In genomic region chr4:33737337-33737736, GRCm38 (mm10) we compare ENCODE assay signal across 16 mouse cellular contexts.
"Had no signal": no experiment of that assay in that cellular context is flagged by ENCODE, and none has a peak within 500 bp of the region (broad histone marks: within the 10 kb centered on the region; RNA-seq: fewer than 3 reads in every experiment).

No protein-coding gene starts in this region.

- H3K9me3 ChIP-seq: limb, embryonic 13.5 days; megakaryocyte, embryonic 14.5 days; midbrain, embryonic 15.5 days; neural tube, embryonic 13.5 days had no signal

- H3K27ac ChIP-seq: limb, embryonic 13.5 days; liver, embryonic 14.5 days; macrophage; midbrain, embryonic 15.5 days; neural tube, embryonic 13.5 days had no signal

- H3K9ac ChIP-seq: limb, embryonic 13.5 days; liver, embryonic 14.5 days; midbrain, embryonic 15.5 days; neural tube, embryonic 13.5 days had no signal

- H3K4me3 ChIP-seq: limb, embryonic 13.5 days; midbrain, embryonic 15.5 days; neural tube, embryonic 13.5 days had no signal

- H3K4me2 ChIP-seq: limb, embryonic 13.5 days; midbrain, embryonic 11.5 days; midbrain, embryonic 15.5 days; neural tube, embryonic 13.5 days had no signal

- ATAC-seq: intestine, embryonic 16.5 days; midbrain, embryonic 15.5 days had no signal

- H3K36me3 ChIP-seq: limb, embryonic 13.5 days; midbrain, embryonic 15.5 days; neural tube, embryonic 13.5 days had no signal

- H3K27me3 ChIP-seq: limb, embryonic 13.5 days; megakaryocyte, embryonic 14.5 days; midbrain, embryonic 15.5 days; neural tube, embryonic 13.5 days had no signal

- DNase-seq: kidney, adult 8-10 months; kidney, postnatal 25 days; left cerebral cortex, postnatal 4 days; retina, postnatal 1 day; right cerebral cortex, postnatal 4 days; spleen, adult 18-20 months; thymus, adult 18-20 months; thymus, postnatal 14 days had no signal
